Mouse (Mus musculus) right cerebral cortex, postnatal 10 days (tissue): ENCODE results near the gene Wbp1l.
A peak's percentile ranks its signal among the peaks of the same experiment; 100 is the strongest.

Source experiments
- DNase-seq, 2 experiments: peaks; one replicate each; pipeline ENCODE4 v3.0.0; 2021; ENCODE audit warnings: low spot score in 2 of 2

The Wbp1l gene

DNA sequence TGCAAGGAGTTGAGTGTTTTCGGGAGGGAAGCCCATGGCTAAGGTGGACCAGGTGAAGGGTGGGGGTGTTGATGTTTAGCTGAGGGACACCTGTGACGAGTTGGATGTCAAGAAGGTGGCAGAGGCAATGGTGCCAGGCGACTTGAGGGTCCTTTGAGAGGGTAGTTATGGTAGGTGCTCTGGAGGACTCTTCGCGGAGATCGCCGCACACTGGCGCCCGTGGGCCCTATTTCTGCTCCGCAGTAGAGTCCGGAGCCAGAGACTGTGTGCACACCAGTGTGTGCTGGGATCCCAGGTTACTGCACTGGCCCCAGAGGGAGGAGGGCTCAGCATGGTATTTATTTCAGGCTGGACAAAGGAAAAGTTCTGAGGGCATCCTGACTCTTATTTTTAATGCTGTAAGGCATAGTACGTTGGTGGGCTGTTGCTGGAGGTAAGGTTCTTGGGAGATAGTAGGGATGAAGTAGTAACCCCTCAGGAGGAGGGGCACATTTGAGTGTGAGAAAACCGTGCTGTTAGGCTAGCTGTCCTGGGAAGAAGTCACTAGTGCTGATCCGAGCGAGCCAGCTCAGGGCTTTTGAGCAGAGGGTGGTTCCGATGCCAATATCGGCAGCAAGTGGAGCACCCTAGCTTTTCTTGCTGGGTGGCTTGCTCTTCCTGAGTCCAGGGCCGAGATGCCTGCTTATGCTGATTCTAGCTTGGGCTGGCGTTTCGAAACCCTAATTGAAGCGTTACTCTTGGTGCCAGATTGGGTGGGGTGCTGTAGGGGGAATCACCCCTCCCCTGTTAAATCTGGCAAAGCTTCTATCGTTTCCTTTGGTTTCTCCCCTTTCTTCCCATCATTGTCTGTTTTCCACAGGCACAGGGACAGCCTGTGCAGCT lies 732 bp downstream of the Wbp1l start:
- peak in 1 of 2 experiments; percentile 43 for DNase-seq

DNA sequence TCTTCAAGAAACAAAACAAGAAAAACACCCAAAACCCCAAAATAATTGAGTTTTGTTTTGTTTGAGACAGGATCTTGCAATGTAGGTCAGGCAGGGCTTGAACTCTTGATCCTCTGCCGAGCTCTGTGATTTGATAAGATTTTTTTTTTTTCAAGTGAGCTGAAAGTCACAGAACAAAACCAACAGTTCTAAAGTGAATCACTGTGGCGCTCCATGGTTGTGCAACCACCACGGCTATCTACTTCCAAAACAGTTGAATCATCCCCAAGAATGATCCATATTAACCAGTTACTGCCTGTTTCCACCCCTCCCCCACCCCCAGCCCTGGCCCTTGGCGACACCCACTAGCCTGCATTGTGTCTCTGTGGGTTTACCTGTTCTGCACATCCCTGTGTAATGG lies 1.5 kb downstream of the Wbp1l start:
- no peak for DNase-seq

DNA sequence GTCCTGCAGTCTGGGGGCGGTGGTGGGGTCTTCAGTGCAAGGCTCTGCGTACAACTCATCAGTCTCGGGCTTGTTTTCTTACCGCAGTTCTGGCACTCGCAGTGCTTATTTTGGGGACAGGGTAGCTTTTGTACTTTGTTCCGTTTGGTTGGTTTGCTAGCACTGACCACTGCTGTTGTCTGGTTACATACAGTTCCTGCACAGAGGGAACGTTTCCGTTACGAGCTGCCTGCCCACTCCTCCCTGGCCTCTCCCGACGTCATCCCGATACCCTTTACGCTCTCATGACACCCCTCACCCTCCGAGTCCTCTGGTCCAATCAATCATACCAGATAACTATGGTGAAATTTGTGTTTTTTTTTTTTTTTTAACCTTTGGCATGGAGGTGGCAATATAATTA lies 2.6 kb downstream of the Wbp1l start:
- no peak for DNase-seq

DNA sequence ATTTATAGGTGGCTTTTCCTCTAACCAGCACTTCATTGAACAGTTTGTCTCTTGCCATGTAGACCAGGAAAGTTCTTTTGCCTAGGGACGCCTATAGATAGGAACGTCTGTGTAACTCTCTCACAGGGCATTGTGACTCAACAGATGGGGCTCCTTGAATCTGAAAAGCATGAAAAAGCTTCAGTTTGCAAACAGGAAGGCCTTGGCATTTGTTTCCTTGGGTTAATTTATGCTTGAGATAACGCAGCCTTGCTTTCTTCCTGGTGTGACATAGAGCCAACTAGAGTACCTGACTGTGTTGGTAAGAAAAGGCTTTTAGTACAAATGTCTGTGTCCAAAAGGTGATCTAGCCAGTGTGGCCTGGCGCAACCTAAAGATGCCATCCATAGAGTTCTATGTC lies 3.5 kb downstream of the Wbp1l start:
- no peak for DNase-seq

DNA sequence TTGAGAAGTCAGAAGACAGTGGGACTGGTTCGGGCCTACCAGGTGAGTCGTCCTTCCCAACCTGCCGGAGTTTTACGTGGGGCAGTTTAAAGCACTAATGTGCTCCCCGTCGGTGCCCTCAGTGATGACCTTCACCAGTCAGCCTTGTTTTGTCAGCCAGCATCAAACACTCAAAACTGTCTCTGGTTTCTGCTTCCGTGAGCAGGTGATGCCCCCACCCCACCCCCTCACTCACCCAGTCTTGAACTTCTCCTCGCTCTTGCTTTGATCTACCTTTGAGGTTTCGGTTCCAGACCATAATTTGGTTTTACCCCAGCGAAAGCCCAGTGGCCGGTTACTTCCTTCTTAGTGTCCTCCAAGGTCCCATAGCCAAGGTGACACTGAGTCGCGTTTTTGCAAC lies 7.8 kb downstream of the Wbp1l start:
- no peak for DNase-seq

DNA sequence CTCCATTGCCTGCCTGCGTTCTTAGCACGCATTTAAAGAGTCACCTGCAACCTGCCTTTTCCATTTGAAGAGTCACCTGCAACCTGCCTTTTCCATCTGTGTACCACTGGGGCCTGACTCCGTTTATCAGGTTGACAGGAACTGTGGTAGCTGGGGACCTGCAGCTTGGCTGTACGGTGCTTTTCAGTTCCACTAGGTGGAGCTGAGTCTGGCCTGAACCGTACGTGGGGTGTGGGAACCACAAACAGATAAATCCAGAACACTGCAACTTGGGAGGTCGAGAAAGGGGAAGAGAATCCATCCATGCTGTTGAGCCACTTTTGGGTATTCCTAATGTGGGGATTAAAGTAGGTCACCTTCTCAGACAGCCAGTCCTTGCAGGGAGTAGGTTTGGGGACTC lies 8.5 kb downstream of the Wbp1l start:
- DNase-seq: no peak

DNA sequence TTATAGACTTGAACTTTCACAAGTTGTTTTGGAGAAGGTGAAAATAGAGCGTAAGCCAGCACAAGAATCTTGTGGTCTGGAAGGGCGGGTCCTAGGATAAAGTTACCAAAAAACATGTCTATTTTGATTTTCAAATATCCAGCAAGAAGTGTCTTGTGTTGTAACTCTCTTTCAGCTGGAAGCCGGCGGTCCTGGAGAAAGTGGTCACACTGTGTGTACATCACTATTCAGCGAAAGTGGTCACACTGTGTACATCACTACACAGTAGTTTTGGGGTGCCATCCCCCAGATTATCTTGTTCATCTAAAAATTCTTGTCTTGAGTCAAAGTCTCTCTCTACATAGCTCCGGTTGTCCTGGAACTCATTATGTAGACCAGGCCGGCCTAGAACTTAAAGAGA lies 9.3 kb downstream of the Wbp1l start:
- no peak for DNase-seq

DNA sequence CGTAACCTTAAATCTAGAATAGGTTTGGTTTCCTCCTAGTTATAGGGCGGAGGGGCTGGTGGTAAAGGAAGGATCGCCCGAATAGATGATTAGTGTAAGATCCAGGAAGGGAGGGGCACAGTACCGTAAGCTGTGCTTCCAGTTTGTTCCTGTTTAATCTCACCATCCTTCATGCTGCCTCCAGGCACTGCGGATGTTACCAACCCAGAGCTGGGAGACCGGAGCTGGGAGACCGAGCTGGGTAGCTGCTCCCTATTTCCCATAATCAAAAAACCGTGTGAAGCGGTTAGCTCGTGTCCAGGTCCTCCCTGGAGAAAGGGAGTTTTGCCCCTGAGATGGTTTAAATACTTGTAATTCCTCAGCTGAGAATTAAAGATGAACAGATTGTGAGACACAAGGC lies 17.5 kb downstream of the Wbp1l start:
- no peak for DNase-seq

DNA sequence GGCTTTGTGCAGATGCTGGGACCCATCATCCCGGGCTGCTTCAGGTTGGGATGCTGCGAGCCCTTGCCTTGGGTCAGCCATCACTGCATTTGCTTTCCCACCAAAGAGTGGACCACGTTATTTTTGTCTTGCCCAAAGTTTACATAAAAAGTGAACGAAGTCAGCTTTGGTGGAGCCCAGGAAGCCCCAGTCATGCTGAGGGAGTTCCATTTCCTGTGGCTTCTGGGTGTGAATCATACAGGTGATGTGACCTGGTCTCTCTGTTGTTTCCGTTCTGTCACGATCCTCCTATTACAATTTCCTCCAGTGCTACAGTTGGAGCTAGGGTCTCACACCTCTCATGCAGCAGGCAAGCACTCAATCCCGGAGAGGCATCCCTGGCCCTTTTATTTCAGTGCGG lies 18.5 kb downstream of the Wbp1l start:
- no peak for DNase-seq

DNA sequence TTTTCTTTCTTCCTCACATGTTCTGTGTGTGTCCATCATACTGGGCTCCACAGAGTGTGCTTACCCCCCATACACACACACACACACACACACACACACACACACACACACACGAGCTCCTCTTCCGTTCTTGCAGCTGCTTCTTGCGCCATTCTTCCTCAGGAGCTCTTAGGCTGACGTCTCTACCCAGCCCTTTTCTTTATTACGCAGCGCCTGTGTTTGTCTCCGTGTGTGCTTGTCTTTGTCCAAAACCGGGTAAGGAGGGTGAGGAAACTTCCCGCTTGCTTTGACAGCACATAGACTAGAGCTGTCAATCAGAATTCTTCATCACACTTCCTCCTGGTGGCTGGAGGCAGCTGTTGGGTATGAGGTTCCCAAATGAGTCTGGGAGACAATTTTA lies 19.4 kb downstream of the Wbp1l start:
- DNase-seq: no peak

DNA sequence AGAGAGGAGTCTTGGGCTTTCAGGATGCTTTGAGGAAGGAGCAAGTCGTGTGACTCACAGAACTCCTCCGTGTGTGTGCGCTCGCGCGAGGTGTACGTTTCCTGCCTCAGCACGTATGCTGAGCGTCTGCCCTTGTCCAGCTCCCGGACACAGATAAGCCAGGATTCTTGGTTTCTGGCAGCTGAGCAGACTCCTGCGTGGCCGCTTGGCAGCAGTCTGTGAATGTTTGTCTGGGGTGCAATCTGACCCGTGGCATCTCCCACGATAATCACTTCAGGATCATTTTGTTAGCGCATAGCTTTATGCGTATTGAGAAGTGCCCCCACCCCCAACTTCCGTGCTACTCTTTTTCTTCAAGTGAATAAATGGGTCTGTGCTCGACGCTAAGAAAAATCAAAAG lies 20.1 kb downstream of the Wbp1l start:
- DNase-seq: no peak

DNA sequence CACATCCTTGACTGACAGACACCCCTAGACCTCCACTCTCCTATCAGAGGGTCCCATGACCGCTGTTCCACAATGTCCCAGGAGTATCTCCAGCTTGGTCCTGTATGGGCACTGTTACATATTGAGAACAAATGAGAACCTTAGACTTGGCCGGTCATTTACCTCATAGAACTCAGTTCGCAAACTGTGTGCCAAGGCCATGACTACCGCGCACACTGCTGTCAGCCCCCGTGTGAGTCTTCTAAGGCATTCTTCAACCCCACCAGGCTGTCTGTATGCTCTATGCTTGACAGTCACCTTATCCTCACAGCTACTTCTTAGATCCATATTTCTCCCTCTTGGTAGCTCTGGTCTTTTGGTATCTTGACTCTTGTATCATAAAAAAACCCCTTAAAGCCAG lies 20.6 kb downstream of the Wbp1l start:
- DNase-seq: no peak

DNA sequence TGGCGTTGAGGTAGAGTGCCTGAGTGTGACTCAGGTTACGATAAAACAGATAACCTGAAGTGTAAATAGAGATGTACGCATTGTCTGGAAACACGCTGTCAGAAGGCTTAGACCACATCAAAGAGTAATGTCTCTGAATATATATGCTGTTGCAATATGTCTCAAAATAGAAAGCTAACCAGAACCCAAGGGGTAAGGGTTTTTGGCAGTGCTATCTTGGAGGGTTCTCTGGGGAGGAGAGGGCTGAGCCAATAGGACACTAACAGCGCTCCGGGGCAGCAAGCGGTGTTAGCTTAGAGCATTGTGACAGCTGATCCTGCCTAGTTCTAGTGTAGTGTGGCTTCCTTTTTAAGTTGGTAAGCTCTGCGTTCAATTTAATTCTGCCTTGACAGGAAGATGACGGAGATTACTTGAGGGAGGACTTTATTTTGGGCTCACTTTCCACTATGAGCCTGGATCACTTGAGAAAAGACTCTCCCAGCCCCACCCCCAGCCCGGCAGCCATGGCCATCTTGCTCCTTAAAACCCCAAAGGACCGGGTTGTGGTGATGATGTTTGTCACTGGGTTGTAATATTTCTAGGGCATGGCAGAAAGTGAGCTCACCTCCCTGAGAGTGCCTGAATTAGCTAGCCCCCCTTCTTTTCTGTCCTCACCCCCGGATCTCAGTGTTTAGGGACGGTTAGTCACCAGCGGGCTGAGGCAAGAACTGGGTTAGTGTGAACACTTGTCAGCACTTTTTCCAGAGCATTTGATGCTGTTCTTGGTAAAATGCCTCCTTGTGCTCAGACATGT lies 21.3 kb downstream of the Wbp1l start:
- DNase-seq: peak in 1 of 2 experiments; percentile 52

DNA sequence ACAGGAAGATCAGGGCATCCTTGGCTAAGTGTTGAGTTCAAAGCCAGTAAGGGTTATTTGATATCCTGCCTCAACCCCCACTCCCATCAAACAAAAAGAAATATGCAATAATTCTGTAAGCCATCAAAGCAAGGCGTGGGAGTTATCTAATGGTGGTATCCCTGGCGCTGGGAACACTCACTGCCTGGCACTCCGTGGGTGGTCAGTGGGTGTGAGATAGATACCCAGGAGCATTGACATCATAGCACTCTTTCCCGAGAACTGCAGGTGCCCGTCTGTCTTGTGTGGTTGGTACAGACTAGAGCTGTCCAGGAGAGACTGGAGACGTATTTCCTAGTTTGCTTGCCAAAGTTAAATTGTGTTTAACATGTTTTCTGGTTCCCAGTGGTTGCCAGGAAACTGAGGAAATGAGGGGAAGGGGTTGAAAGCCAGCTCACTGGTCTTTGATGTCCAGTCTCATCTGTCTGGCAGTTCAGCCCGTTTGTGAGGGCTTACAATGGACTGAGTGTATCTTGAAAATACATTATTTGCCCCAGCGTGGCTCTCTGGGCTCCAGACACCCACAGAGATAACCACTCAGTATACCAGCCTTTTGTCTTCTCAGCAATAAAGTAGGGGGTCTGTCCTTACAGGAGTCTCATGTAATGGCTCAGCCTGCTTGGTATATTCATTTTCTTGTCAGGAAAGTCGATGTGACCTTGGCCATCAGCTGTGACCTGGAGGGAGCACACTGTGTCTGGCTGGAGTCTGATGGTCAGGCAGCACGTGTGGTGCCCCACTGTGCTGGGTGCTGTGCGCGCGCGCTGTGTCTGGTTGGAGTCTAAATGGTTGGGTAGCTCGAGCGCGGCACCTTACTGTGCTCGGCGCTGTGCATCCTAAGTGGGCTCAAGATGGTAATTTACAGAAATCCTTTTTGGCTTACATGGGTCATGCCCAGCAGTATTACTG lies 22.6 kb downstream of the Wbp1l start:
- DNase-seq: no peak

DNA sequence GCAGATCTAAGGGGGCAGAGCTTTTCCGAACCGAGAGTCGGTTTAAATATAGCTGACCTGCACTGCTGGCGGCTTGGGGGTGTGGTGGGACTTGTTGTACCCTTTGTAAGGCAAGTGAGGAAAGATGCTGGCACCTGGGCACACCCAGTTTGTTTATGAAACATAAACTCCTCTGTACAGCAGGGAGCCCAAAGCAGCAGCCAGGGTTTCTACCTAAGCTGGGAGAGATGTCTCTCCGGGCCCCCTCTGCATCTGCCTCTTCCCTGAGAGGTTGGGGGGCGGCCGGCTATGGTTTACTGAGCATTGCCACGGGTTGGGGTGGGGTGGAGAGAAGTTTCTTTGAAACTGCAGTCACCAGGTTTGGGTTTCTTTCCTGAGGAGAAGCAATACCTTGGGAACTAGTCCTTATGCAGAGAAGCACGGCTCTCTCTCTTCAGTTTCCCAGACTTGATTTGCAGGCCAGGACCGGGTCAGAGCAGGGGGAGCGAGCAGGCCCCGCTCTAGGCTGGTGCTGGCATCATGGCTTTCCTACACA lies 23.8 kb downstream of the Wbp1l start:
- no peak for DNase-seq

DNA sequence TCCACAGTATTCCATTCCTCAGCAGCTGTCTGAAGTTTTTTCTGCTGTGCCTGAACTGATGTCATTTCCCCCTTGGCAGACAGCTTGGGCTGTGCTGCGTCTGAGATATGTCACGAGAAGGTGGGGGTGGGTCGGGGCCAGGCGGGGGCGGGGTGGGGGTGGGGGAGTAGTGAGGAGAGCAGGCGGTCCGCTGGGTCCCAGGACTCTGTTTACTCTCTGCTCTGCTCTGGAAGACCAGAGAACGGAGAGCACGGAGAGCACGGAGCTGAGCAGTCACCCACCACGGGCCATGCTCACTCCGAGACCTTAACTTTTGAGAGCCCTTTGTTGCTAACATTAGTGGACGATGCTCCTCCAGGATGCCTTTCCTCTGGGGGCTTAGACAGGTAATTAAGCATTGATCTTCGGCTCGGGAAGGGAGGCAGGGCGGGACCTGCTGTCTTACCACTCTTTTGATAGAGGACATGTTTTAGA lies 24.3 kb downstream of the Wbp1l start:
- no peak for DNase-seq

DNA sequence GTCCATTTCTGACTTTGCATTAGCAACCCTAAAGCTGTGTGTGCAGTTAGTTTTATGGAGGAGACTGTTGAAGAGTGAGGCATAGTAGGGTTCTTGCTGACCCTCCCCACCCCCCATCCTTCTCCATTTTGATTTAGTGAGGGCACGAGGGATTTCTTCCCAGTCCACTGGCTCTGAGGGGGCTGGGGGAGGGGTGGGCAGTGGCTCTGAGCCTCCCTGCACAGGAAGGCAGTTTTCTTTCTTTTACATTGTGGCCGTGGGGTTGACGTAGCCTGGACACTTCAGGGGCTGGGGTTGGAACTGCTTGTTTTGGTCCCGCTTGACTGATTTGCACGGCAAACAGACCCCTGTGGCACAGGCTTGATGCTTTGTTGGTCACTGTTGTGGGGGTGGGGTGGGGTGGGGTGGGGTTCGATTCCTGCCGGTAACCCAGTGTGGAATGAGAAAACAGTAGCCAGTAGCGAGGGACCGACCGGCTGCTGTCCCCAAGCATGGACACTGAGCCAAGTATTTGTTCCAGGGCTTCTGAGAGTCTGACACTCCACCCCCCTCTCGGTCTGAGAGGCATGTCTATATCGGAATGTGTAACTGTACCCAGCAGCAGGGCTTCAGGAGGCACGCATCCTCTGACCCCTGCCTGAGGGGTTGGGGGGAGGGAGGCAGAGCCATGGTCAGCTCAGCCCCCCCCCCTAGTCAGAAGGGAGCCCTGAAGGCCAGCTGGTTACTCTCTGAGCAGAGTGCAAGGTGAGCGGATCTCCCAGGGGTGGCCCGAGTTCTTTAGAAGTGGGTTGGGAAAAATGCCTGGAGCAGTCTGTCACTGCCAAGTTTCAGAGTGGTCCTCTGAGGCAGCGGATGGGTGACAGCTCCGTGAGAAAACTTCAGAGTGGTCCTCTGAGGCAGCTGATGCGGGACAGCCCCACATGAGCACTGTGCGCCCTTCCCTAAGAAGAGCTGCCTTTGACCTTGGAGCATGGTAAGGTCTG lies 25.2 kb downstream of the Wbp1l start:
- no peak for DNase-seq

DNA sequence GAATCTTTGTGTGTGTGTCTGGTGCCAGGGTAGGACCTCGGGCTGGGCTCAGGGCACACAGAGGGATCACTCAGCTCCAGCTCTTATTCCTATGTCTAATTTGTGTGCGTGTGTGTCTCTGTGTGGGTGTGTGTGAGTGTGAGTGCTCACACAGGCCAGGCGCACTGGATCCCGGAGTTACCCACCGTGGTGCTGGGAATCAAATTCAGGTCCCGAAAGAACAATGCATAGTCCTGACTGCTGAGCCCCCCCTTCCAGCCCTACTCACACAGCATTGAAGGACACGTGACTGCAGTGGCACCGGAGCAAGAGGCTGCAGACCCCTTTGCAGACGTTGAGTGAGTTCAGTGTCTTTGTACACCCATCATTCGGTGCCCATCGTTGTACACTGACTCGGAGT lies 26.1 kb downstream of the Wbp1l start:
- DNase-seq: no peak

DNA sequence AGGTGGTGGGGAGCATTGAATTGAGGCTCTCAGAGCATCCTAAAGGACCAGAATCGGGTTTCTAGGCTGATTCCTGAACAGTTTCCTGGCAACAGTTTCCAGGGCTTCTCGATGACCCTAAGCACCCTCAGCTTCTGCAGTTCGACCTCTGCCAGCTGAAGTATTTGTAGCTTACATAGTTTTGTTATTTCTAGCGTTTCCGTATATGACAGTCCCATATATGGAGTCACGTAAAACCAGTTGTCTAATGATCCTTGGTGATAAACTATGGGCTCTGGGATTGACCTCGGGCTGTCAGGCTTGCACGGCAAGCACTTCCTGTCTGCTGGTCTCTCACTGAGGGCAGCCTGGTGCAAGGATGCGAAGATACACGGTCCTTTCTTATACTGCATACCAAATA lies 26.6 kb downstream of the Wbp1l start:
- no peak for DNase-seq

DNA sequence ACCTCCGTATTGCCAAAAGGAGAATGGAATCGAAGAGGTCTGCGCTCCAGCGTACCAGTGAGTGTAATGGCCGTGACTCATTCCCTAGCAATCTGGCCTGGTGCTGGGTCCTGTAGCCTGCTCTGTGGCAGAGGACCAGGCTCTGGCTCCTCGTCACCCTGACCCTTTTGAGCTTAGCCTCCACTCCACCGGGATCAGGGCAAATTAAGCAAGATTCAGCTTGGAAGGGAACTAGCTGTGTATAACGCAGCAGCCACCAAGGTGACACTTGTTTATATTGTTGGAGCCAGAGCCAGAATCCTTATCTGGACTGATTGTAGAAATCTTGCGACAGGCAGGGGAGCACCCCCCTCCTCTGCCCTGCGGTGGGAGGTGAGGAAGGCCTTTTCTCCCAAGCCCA lies 29.5 kb downstream of the Wbp1l start:
- DNase-seq: no peak
